Mouse (Mus musculus): ENCODE results near the gene Pipox. TPM values are rescaled to one million over a fixed set of nuclear protein-coding genes. Genes with fewer than 3 reads are reported as not detected.

Pipox gene
- total RNA-seq (2015; ENCODE audit: low replicate concordance) = not detected in 2 replicates
- total RNA-seq (2017; ENCODE audit: low replicate concordance) = not detected in 2 replicates

GRCm38 (mm10) chr11:77893787-77894718 lies at the start of gene Pipox:
Gene Pipox, minus strand, starts transcription at chr11:77894096.
- ATAC-seq (replicated peaks; ENCODE audit: low FRiP score, poor library complexity, severe bottlenecking) = no peak

DNA sequence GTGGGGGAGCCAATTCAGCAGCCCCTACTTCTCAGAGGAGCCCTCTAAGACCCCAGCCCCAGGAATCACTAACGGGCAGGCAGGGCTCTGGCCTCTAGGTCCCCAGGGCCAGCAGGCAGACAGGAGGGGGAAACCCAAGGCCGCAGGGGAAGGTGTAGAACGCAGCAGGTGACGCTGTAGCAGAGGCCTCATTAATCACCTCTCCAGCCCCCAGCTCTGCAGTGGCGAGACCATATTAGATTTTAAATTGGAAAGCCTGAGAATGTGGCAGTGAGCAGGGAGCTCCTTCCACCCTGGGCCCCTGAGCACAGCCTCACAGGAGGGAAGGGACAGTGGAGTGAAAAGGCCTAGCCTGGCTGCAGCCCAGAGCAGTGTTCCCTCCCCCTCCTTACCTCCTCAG lies 48.3 kb upstream of the Pipox start:
- no peak for ATAC-seq (replicated peaks; ENCODE audit: low FRiP score, poor library complexity, severe bottlenecking)

- ATAC-seq (replicated peaks; ENCODE audit: low FRiP score, poor library complexity, severe bottlenecking) = no peak
These were observed 43.9 kb upstream of the Pipox start for GRCm38 (mm10) chr11:77937649-77938410.

- ATAC-seq (replicated peaks; ENCODE audit: low FRiP score, poor library complexity, severe bottlenecking) = no peak
These were observed 43.0 kb upstream of the Pipox start for GRCm38 (mm10) chr11:77936846-77937245.

DNA sequence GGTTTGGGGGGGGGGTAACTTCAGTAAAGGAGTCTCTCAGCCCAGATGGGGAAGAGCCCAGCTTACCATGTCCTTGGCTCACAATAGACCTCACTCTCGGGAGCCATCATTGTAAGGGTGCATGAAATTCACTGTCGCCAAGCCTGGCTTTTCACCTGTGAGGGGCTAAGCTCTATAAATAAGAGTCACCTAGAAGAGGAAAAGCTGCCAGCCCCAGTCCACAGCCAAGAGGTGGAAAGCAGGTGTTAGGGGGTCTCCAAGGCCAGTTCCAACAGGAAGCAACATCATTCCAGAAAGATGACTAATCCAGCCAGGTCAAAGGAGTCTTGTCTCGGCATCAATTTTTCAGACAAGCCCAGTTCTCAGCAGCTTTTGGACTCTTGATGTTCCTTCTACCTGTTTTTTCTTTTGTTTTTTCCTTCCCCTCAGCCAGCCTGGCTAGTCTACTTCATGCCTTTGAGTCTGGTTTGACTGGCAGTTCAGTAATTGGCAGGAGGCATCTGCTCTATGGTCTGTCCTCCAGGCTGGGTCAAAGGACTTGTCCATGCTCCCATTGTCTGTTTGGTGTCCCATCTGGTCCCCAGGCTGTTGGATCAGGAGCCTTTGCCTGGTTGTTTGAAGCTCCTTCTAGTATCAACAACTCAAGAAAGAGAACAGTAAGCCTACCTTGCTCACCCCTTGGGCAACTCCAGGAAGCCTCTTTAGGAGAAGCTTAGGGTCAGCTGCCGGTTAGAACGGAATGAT lies 40.8 kb upstream of the Pipox start:
- no peak for ATAC-seq (replicated peaks; ENCODE audit: low FRiP score, poor library complexity, severe bottlenecking)

GRCm38 (mm10) chr11:77934111-77934521 lies 40.2 kb upstream of the Pipox start:
- ATAC-seq (replicated peaks; ENCODE audit: low FRiP score, poor library complexity, severe bottlenecking) = no peak

DNA sequence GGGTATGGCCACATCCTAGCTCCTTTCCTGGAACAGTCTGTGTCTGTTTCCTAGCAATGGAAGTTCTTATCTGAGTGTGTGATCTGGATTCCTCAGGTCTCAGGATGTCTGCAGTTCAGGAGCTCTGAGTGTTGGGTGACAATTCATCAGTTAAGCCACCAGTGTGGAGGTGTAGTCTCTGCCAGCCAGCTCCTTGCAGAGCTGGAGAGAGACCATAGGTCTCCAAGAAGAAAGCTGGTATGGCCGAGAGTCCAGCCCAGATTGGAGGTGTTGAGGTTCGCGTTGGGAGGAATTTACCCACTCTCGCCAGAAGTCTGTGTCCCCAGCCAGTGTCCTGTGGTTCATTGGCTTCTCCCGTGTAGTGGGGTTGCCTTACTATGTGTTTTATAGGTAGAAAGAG lies 38.7 kb upstream of the Pipox start:
- ATAC-seq (replicated peaks; ENCODE audit: low FRiP score, poor library complexity, severe bottlenecking) = no peak

GRCm38 (mm10) chr11:77931541-77932433 lies 37.9 kb upstream of the Pipox start:
- ATAC-seq (replicated peaks; ENCODE audit: low FRiP score, poor library complexity, severe bottlenecking) = no peak

DNA sequence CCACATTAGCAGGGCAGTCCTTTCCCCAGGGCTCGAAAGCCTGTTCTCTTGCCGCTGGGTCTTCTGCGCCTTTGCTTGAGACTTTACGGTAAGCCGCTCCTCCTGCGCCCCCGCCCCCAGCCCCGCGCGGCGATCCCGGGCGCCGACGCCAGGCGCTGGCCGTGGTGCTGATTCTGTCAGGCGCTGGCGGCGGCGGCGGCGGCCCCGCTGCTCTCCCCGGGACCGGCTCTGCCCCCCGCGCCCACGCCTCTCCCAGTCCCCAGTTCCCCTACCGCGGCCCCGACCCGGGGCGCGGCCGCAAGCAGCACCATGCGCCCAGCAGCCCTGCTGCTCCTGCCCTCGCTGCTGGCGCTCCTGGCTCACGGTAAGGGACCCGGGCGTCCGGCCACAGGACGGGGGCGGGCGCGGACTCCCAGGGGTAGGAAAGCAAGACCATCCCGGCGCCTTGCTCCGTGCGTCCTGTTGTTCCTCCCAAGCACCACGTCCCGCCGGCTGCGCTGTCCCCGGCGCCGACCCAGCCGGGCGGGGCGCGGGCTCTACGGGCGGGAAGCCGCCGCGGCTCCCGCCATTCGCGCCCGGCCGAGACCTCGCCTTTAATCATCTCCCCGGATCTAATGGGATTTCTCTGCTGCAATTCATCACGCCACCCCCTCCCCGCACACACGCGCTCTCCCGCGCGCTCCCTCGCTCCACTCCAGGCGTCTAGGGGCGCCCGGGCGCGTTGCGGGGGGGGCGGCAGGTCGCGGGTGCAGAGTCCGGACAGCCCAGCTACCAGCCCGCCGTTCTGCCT lies 37.0 kb upstream of the Pipox start, which contains the start of gene Sez6:
Gene Sez6 (plus strand): TSS at position 50 of the 790 bp plus-strand sequence.
- ATAC-seq (replicated peaks; ENCODE audit: low FRiP score, poor library complexity, severe bottlenecking) = no peak

DNA sequence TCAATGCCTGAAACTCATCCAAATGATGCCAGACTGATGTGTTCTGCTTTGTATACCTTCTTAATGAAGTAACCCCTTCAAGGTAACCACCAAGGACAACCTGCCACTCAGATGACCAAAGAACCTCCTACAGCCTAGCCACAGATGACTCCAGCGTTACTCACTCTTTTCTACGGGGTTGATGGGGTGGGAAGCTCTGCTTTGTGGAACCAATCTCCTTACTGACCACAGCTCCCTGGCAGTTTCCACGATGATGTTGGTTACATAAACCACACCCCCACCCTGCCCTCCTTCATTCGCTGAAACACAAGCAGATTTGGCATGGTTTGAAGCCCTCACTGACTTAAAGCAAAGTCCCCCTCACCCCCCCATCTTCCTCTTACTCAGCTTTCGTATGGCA lies 33.9 kb upstream of the Pipox start:
- ATAC-seq (replicated peaks; ENCODE audit: low FRiP score, poor library complexity, severe bottlenecking) = no peak

DNA sequence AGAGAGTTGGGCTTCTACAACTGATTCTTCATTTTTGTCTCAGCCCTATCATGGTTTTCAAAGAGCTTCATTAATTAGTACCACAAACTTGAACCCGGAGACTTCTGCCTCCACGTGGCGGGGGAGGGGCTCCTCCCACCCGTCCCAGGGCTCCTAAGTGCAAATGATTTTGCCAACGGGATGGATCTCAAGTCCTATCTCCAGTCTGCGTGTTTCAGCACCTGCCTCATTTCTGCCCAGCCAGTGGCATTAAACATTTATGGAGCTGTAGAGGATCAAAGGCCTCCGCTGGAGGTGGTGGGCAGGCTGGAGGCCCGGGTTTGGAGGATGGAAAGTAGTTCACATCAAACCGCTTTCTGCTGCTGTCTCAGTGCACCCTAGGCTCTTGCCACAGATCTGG lies 32.8 kb upstream of the Pipox start:
- ATAC-seq (replicated peaks; ENCODE audit: low FRiP score, poor library complexity, severe bottlenecking) = no peak

DNA sequence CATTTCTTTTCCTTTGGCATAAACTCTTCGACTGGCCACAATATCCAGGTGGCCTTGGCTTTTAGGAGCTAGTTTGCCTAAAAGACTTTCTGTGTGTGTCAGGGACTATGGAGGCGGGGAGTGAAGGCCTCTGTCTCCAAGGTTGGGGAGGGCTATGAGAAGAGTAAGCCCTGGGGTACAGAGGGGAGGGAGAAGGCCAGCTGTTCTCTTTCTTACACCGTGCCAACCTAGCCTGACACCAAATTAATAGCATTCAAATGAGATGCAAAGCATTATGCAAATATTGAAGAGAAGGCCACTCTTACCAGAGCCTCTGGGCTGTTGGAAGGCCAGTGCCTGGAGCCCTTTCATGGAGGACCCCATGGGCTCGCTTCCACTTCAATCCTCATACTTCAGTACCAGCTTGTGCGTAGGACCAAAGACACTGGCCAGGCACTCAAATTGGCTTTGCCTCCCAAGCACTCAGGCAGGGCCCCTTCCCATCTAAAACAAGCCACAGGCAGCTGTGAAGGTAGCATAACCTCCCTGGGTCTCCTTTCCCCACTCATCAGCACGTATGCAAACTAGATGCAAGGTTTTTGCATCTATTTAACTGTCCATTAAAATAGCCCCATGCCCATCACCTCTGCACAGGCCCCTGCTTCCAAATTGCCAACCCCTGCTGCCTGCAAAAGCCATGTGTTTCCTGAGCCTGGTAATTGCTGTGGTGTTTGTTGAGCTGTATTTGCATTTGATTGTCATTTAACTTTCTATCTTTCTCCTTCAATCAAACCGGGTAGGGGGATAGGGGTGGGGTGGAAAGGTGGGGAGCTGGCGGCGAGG lies 32.2 kb upstream of the Pipox start:
- no peak for ATAC-seq (replicated peaks; ENCODE audit: low FRiP score, poor library complexity, severe bottlenecking)

DNA sequence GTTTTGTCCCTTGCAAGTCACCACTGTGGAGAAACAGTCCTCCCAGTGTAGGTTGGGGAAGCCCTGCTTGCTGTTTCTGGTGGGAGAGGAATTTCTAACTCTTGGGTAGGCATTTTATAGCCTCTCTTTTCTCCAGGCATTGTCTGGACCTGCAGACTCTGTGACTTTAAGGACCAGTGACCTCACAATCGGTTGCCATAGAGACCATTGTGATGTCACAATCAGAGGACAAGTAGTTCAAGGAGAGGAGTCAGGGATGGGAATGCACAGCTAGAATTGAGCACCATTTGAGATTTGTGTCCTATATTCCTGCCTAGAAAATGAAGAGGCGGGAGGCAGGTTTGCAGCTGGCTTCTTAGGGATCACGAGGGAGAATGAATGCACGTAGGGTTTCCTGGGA lies 29.4 kb upstream of the Pipox start:
- no peak for ATAC-seq (replicated peaks; ENCODE audit: low FRiP score, poor library complexity, severe bottlenecking)

- ATAC-seq (replicated peaks; ENCODE audit: low FRiP score, poor library complexity, severe bottlenecking) = no peak
These were observed 23.3 kb upstream of the Pipox start for GRCm38 (mm10) chr11:77917166-77917565.

DNA sequence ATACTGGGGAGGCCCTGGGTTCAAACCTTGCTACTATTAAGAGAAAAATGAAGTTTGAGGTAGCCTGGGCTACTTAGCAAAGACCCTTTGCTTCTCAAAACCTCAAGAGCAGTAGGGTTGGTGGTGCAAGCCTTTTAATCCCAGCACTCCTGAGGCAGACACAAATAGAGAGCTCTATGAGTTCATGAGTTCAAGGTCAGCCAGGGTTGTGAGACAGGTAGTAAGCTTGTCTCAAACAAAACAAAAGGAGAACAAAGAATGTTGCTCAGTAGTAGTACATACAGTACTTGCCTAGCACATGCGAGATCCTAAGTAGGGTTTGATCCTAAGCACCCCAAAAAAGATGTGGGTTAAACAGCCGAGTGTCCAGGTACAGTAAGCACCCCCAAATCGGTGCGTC lies 22.8 kb upstream of the Pipox start:
- no peak for ATAC-seq (replicated peaks; ENCODE audit: low FRiP score, poor library complexity, severe bottlenecking)

GRCm38 (mm10) chr11:77914598-77915260 lies 20.8 kb upstream of the Pipox start:
- ATAC-seq (replicated peaks; ENCODE audit: low FRiP score, poor library complexity, severe bottlenecking) = no peak

DNA sequence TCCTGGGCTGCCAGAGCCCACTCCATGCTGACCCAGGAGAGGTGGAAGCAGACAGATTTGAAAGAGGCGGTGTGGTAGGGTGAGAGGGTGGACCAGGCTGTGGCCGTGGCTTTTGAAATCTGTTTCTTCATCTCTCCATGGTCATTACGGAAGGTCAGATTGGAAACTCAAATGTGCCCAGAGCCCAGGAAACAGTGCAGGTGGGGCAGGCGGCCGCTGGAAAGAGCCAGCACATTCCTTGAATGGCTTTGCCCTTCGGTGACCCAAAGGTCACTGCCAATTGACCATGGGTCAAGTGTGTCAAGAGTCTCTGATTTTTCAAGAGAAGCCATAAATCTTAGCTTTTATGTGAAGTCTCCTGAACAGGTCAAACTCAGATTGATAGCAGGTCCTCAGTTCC lies 19.6 kb upstream of the Pipox start:
- ATAC-seq (replicated peaks; ENCODE audit: low FRiP score, poor library complexity, severe bottlenecking) = no peak
